Mouse (Mus musculus): ENCODE data around the gene Dnah1.

- TF ChIP-seq CTCF (IDR thresholded peaks at IDR 0.05; ENCODE audit: low read depth) (no peak), EP300 (IDR thresholded peaks at IDR 0.05; ENCODE audit: low read depth) (no peak)
Observed at GRCm38 (mm10) chr14:31267649-31268048, 56.0 kb downstream of the Dnah1 start.
